Mouse (Mus musculus): ENCODE measurements around the gene Fam53b.

Gene Fam53b

GRCm38 (mm10) chr7:132724501-132725062, 89.1 kb downstream of the Fam53b start:
- in situ Hi-C loops (cut with MboI; ENCODE audit: unreplicated experiment in 2 of 2), result loop anchor here in 1 of 2 experiments (10.0 kb wide), 1 partner anchor 70 kb away; no protein-coding TSS in a partner anchor

GRCm38 (mm10) chr7:132723906-132724305, 89.8 kb downstream of the Fam53b start:
- in situ Hi-C loops (cut with MboI; ENCODE audit: unreplicated experiment in 2 of 2), result loop anchor here in 1 of 2 experiments (10.0 kb wide), 1 partner anchor 69 kb away; no protein-coding TSS in a partner anchor

DNA sequence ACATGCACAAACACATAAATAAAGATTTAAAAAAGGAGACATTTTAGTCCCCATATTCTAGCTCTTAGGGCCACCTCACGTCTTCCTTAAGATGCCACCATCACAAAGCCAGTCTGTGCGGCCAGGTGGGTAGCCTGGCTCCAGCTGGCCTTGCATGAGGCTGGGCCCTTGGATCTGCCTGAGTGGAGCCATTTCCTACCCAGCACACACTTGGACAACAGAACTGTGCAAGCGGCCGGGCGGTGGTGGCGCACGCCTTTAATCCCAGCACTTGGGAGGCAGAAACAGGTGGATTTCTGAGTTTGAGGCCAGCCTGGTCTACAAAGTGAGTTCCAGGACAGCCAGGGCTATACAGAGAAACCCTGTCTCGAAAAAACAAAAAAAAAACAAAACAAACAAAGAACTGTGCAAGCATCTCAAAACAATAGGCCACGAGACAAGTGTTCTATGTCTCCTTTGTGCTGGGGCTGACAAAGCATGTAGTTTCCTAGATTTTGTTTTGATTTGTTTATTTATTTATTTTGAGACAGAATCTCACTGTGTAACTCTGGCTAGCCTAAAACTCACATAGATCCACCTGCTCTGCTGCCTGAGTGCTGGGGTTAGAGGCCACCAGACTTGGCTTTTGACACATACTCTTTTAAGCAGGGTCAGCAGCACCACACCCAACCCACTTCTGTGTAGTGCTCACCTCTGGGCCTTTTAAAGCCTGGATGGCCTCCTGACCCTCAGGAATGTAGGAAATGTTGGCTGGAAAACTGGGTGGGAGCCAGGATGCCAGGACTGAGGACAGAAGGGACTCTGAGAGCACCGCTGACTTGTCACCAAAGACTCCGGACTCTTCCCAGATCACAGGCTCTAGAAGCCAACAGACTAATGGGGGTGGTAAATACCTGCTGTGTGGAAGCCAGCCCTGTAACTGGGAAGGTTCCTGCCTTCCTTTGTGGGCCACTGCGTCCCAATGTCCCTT, 91.0 kb downstream of the Fam53b start:
- in situ Hi-C loops (cut with MboI; ENCODE audit: unreplicated experiment in 2 of 2), result loop anchor here in 1 of 2 experiments (10.0 kb wide), 1 partner anchor 68 kb away; no protein-coding TSS in a partner anchor

DNA sequence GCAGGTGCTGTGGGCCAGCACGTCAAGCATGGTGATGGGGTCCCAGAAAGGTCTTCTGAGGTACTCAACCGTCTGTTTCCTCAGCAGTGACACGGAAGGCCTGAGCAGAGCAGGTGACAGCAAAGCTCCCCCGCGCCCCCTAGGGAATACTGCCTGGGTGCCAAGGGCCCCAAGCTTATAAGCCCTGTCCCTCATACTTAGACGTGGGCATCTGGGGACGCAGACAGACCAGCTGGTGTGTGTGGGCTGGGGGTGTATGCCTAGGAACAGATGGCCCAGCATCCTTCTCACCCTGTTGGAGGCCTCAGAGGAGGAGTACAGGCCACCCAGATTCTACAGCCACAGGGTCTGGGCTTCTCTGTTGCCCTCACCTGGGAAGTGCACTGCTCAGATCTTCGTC, 93.1 kb downstream of the Fam53b start:
- in situ Hi-C loops (cut with MboI; ENCODE audit: unreplicated experiment in 2 of 2), result loop anchor here in 1 of 2 experiments (10.0 kb wide), 1 partner anchor 66 kb away; no protein-coding TSS in a partner anchor

DNA sequence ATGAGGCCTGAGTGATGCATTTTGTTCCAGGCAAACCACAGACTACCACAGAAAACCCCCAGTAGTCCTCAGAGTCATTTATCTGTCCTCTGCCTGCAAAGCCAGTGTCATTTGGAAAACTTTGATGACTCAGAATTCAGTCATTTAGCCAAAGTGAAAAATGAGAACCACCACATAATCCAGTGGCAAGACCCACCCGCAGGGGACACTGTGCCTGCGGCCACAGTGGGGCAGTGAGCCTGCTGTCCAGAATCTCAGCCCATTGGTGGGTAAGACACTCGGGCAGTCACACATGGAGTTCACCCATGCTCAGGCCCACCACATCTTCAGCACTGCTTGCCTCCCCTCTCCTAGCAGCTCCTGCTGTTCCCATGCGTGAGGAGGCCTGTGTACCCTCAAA, 94.1 kb downstream of the Fam53b start:
- in situ Hi-C loops (cut with MboI; ENCODE audit: unreplicated experiment in 2 of 2), result no loop called here

GRCm38 (mm10) chr7:132715259-132715658, 98.4 kb downstream of the Fam53b start:
- in situ Hi-C loops (cut with MboI; ENCODE audit: unreplicated experiment in 2 of 2), result no loop called here

DNA sequence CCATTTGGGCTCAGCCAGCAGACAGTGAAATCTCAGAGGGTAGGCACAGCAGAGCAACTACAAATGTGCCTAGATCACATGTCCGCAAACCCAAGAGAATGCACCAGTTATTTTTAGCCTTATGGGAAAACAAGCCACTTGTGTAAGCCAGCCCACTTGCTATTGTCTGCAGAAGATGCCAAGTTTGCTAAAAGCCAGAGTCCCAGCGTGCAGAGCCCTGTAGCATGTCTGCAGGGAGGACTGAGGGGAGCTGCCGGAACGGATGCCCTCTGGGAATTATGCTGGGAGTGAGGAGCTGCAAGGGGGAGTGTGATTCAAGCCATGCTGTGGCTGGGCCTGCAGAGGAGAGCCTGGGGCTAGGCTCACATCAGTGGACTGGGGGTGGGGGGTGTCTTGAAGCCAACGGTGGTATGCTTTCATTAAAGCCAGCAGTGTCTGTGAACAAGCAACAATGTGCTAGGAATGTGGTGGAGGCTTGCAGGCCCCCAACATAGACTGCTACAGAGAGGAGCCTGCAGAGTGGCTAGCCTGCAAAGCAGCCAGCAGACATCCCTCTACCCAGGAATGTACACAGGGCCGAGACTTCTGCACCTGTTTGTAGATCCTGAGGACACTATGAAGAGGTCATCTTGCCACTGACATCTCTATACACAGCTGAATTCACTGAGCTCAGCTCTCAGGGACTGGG, 99.3 kb downstream of the Fam53b start:
- in situ Hi-C loops (cut with MboI; ENCODE audit: unreplicated experiment in 2 of 2), result no loop called here

DNA sequence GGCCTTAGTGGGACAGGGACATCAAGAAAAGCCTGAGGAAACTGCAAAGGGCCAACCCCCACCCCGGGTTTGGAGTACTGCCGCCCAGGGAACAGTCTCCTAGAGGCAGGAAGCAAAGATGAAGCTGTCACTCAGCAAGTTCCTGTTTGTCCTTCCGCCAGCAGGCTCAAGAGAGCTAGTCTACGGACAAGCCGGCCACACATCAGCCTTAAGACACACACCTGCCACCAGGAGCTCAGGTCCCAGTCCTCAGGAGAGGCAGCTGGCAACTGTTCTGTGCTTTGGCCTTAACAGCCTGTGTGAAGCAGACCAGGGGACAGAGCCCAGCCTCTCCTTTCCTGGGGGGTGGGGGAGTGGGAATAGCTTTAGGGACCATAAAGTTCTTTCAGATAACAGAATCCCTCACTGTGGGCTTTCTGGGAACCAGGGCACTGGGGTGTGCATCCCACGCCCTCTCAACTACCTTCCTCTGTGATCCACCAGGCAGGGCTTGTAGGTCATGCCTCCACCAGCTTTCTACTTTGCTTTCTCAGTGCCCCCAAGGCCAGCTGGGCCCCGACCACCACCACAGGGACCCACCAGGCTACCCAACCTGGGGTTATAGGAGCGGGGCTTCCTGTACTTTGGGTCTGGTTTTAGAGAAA, 100.1 kb downstream of the Fam53b start:
- in situ Hi-C loops (cut with MboI; ENCODE audit: unreplicated experiment in 2 of 2), result no loop called here

DNA sequence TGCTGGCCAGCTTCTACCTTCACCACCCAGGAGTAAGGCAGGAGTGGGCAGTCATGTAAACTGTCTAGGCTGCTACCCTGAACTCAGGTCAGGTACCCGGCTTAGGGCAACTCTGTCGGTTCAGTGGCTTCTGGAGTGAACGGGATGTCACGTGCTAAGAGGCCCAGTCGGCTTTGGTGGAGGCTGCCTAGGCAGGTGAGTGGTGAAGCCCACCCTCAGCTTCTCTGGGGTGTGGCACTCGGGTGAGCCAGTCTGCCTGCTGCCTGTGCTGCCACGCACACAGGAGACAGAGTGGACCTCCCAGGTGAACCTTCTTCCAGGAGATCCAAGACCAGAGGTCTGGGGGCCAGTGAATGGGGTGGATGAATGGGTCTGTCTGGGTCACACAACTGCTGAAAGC, 100.7 kb downstream of the Fam53b start:
- in situ Hi-C loops (cut with MboI; ENCODE audit: unreplicated experiment in 2 of 2), result no loop called here

DNA sequence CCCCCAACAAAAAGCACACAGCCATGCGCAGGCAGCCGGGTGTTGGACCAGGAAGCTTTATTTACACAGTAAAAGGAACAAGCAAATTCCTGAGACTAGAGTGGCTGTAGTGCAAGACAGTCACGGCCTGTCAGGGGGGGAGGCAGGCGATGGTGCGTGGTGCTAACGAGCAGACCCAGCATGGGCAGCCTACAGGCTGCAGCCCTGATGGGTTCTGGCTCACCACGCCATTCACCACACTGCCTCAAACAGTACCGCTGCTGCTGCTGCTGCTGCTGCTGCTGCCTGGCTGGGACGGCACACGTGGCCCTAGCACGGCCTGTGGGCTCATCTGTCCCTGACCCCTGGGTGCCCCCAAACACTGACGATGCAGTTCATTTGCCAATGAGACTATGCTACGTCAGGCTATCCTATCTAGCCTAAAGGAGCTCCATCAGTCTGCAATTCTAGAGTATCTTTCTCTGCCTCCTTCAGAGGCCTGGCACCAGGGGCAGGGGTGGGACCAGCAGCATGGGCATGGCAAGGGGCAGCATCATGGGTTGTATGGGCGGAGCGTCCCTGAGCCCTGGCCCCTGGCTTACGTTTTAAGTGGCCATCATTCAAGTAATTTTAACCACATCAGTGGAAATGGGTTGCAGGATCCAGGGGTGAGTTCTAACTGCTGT, 101.5 kb downstream of the Fam53b start:
- in situ Hi-C loops (cut with MboI; ENCODE audit: unreplicated experiment in 2 of 2), result no loop called here

GRCm38 (mm10) chr7:132711579-132711978, 102.1 kb downstream of the Fam53b start:
- in situ Hi-C loops (cut with MboI; ENCODE audit: unreplicated experiment in 2 of 2), result no loop called here

GRCm38 (mm10) chr7:132705130-132705529, 108.6 kb downstream of the Fam53b start:
- in situ Hi-C loops (cut with MboI; ENCODE audit: unreplicated experiment in 2 of 2), result no loop called here

- in situ Hi-C loops (cut with MboI; ENCODE audit: unreplicated experiment in 2 of 2), result no loop called here
Observed at GRCm38 (mm10) chr7:132704310-132704875, 109.3 kb downstream of the Fam53b start.

- in situ Hi-C loops (cut with MboI; ENCODE audit: unreplicated experiment in 2 of 2), result no loop called here
Observed at GRCm38 (mm10) chr7:132703515-132704309, 110.0 kb downstream of the Fam53b start.

DNA sequence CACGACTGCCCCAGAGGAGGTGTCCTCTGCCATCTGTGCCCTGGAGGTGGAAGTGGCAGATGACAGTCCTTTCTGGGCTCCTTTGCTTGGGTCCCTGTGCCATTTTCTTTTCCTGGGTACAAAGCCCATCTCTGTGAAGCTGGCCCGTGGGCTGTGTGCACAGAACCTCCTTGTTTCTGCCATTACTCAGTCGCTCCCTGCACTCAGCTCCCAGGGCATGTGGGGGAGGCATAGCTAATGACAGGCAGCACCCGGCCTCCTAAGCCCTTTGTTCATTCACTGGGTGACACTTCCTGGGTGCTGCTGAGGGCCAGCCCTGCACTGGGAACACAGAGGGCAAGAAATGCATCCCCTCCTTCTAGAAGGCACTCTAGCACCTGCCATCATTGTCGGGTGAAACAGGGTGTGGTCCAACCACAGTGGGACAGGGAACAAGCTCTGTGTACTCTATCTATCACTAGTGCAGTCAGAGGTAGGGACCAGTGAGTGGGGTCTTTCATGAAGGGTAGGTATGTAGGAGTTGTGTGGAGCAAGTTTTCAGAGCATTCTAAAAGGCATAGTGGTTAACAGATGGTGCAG, 111.1 kb downstream of the Fam53b start:
- in situ Hi-C loops (cut with MboI; ENCODE audit: unreplicated experiment in 2 of 2), result no loop called here

DNA sequence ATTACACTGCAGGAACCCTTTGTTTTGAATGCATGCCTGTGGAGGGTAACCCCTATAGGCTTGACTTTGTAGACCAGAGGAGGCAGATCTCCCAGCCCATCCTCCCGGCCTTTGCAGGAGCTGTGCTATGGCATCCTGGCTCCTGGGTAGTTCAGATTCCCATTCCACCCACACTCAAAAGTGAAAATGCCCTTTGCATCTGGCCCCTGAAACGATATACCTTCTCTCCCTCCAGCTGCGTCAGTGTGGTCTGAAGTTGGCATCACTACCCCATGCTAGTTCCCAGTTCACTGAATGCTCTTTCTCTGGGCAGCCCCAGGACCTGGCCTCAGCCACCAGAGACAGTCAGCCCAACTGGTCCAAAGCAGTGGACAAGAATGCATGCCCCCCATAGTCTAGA, 111.7 kb downstream of the Fam53b start:
- in situ Hi-C loops (cut with MboI; ENCODE audit: unreplicated experiment in 2 of 2), result no loop called here

DNA sequence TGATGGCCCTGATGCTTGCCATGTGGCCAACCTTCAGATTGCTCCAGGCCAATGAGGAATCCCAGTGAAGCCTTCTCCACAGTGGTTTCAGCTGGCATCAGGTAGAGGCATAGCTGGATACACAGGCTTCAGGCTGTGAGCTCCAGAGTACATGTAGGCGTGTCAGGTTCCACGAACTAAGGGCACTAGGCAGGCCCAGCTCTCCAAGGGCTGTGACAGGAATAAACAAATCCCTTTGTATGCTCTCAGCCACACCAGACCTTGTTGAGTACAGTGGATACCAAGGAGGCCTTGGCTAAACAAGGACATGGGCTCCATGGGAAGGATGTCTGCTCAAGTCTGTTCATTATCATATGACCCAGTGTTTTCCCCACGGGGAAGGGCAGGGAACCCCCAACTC, 112.3 kb downstream of the Fam53b start:
- in situ Hi-C loops (cut with MboI; ENCODE audit: unreplicated experiment in 2 of 2), result no loop called here

DNA sequence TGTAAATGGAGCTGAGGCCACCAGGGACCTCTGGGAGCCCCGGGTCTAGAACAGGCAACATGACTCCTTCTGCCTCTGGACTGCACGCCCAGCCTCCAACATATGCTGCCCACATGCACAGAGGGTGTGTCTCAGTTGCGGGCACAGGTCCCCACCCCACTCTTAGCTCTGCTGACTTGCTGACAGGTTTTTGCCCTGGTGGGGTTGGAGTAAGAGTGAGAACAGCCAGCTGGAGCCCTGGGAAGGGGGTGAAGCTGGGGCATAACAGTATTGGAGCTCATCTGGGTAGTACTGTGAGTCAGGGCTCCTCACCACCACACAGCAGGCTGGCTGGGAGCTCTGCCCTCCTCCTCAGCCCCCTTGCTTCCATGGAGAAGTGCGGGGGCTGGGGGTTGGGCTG, 113.6 kb downstream of the Fam53b start:
- in situ Hi-C loops (cut with MboI; ENCODE audit: unreplicated experiment in 2 of 2), result no loop called here

Data from v-Abl transformed pro-B cells (cell line).